Mouse (Mus musculus) stomach, embryonic 14.5 days (tissue): Measurements from ENCODE around the gene Ramp1. TPM values are rescaled to one million over a fixed set of nuclear protein-coding genes. Genes with fewer than 3 reads are reported as not detected.

ENCODE experiments used
- ATAC-seq: fragments of 200-750 bp; cut with Nextera tagmentation; 2 replicates; pipeline ENCODE4 v1.8.0; 2017; ENCODE audit warnings: low read depth, moderate TSS enrichment; ENCODE audit not compliant: insufficient number of reproducible peaks, insufficient read depth, low FRiP score
- H3K27ac ChIP-seq: fragments of 300-500 bp; sonication (generic); 2 replicates; pipeline ENCODE4 v1.5.1; 2014; ENCODE audit warnings: mild to moderate bottlenecking, low read length, moderate library complexity, mixed read lengths
- H3K27me3 ChIP-seq: fragments of 300-500 bp; sonication (generic); 2 replicates; pipeline ENCODE4 v1.6.1; 2014; ENCODE audit warnings: low read length, control low read depth, mixed read lengths; ENCODE audit not compliant: control insufficient read depth, insufficient read depth
- H3K36me3 ChIP-seq: fragments of 300-500 bp; sonication (generic); 2 replicates; pipeline ENCODE4 v1.6.1; 2014; ENCODE audit warnings: mild to moderate bottlenecking, control low read depth, low read length, moderate library complexity, mixed read lengths; ENCODE audit not compliant: control insufficient read depth, insufficient read depth
- H3K4me1 ChIP-seq: fragments of 300-500 bp; sonication (generic); 2 replicates; pipeline ENCODE4 v1.6.1; 2014; ENCODE audit warnings: low read length, control low read depth, mixed read lengths; ENCODE audit not compliant: control insufficient read depth, insufficient read depth
- H3K4me2 ChIP-seq: fragments of 300-500 bp; sonication (generic); replicated peaks from 2 replicates; pipeline ENCODE4 v1.6.1; 2014; ENCODE audit warnings: low read depth, low read length, control low read depth
- H3K4me3 ChIP-seq: fragments of 300-500 bp; sonication (generic); 2 replicates; pipeline ENCODE4 v1.5.1; 2014; ENCODE audit warnings: low read depth, low read length, control low read depth
- H3K9ac ChIP-seq: fragments of 300-500 bp; sonication (generic); replicated peaks from 2 replicates; pipeline ENCODE4 v1.6.1; 2014; ENCODE audit warnings: low read depth, mild to moderate bottlenecking, control low read depth, low read length, moderate library complexity, mixed read lengths
- H3K9me3 ChIP-seq: fragments of 300-500 bp; sonication (generic); 2 replicates; pipeline ENCODE4 v1.6.1; 2016; ENCODE audit warnings: low read depth, low read length, control low read depth; ENCODE audit not compliant: control insufficient read depth
- WGBS: fragments of 180-500 bp; shearing (Covaris S2); extraction: QIAGEN DNeasy Blood & Tissue Kit; methylation state at CpG from one replicate; pipeline ENCODE4 v1.1.7; 2014; 5-methylcytosine and 5-hydroxymethylcytosine counted together
- polyA plus RNA-seq: library from polyadenylated mRNA; unstranded; fragments of >200 nt; fragmentation: Nextera tagmentation; extraction: Ambion mirVana; gene quantifications from 2 replicates; pipeline ENCODE4 v1.2.1, GENCODE M21; 2014

The Ramp1 gene
- polyA plus RNA-seq, 1 experiment from 2014 or later, result 4.6 TPM

DNA sequence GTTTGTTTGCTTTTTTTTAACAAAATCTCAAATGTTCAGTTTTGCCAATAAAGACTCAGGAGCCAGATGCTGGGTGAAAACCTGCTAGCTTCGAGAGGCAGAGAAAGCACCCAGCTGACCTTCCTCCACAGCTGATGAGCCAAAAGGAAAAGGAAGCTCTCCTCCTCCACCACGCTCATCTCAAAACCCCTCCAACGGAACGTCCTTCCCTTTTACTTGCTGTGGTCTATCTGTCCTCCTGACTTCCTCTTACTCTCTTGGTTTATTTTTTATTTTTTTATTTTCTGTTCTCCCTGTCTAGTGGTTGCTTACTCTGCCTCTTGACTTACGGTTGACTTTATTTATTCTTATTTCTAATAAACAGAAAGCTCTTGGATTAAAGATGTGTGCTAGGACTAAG is 55.8 kb downstream of the Ramp1 start:
- ATAC-seq, result no peak
- Histone ChIP-seq H3K36me3 (no peaks in the 10 kb centered on the region), H3K4me3 (no peak overlapping the region), H3K9ac (no peak overlapping the region), H3K4me1 (no peaks in the 10 kb centered on the region), H3K27me3 (no peaks in the 10 kb centered on the region), H3K27ac (no peak overlapping the region), H3K4me2 (no peak overlapping the region), H3K9me3 (no peaks in the 10 kb centered on the region)
- WGBS, result 66% methylated on average over 5 of the region's 5 CpGs

DNA sequence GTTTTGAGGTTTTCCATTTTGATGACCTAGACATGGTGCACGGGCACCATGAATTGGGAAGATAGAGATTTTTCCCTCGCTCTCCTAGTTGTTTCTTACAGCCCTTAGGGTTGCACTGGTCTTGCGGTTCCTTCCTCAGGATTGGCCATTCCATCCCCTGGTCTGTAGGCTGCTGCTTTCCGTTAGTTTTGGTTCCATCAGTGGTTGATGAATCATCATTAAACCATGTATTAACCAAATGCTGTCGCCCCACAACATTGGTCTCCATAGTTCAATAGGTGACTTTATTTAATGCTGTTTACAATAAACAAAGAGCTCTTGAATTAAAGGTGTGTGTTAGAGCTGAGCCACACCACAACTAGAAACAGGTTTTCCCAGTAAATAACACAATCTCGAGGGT is 58.1 kb downstream of the Ramp1 start:
- Histone ChIP-seq H3K36me3 (no peaks in the 10 kb centered on the region), H3K9me3 (no peaks in the 10 kb centered on the region), H3K4me2 (no peak overlapping the region), H3K4me3 (no peak overlapping the region), H3K9ac (no peak overlapping the region), H3K4me1 (no peaks in the 10 kb centered on the region), H3K27ac (no peak overlapping the region), H3K27me3 (no peaks in the 10 kb centered on the region)
- WGBS, result 75% methylated on average over 6 of the region's 6 CpGs
- ATAC-seq, result no peak

DNA sequence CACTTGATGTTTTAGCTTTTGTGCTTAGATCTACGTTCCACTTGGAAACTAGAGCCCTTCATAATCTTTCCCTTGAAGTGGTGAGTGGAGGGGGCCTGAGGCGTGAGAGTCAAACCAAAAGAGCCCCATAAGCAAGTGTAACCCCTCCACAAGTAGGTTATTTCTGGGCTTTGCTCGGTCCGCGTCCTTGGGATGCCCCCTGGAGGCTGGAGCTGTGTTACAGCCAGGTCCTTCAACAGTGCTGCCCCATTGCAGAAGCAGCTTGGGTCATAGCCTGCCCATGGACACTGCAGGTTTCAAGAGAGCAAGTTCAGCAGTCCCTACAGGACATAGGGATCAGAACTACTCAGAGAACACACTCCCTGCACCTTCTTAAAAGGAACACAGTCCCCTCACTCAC is 59.5 kb downstream of the Ramp1 start:
- Histone ChIP-seq H3K4me2 (no peak overlapping the region), H3K27me3 (no peaks in the 10 kb centered on the region), H3K9ac (no peak overlapping the region), H3K4me3 (no peak overlapping the region), H3K4me1 (no peaks in the 10 kb centered on the region), H3K36me3 (no peaks in the 10 kb centered on the region), H3K9me3 (no peaks in the 10 kb centered on the region), H3K27ac (no peak overlapping the region)
- WGBS, result 18% methylated on average over 5 of the region's 5 CpGs
- ATAC-seq, result no peak

DNA sequence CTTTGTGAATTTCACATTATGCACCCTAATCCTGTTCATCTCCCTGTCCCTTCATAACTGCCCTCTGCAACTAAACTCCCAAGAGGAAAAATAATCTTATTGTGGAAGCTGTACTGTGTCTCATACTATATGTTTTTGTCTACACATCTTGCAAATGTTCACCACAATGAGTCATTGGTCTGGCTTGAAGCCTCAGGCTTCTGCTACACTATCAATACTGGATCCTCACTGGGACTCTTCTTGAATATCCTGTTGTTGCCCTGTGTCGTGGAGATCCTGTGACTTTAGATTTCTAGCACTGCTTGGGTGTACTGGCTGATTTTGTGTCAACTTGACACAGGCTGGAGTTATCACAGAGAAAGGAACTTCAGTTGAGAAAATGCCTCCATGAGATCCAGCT is 60.2 kb downstream of the Ramp1 start:
- Histone ChIP-seq H3K4me1 (no peaks in the 10 kb centered on the region), H3K27me3 (no peaks in the 10 kb centered on the region), H3K4me2 (no peak overlapping the region), H3K9ac (no peak overlapping the region), H3K9me3 (no peaks in the 10 kb centered on the region), H3K4me3 (no peak overlapping the region), H3K36me3 (no peaks in the 10 kb centered on the region), H3K27ac (no peak overlapping the region)
- WGBS, result 66% methylated on average over 1 of the region's 1 CpGs
- ATAC-seq, result no peak

- Histone ChIP-seq H3K4me1 (no peaks in the 10 kb centered on the region), H3K4me3 (no peak overlapping the region), H3K27me3 (no peaks in the 10 kb centered on the region), H3K9me3 (no peaks in the 10 kb centered on the region), H3K27ac (no peak overlapping the region), H3K9ac (no peak overlapping the region), H3K4me2 (no peak overlapping the region), H3K36me3 (no peaks in the 10 kb centered on the region)
- no peak for ATAC-seq
- 93% methylated on average over 1 of the region's 1 CpGs for WGBS
Observed at GRCm38 (mm10) chr1:91240685-91241084, 61.1 kb downstream of the Ramp1 start.

DNA sequence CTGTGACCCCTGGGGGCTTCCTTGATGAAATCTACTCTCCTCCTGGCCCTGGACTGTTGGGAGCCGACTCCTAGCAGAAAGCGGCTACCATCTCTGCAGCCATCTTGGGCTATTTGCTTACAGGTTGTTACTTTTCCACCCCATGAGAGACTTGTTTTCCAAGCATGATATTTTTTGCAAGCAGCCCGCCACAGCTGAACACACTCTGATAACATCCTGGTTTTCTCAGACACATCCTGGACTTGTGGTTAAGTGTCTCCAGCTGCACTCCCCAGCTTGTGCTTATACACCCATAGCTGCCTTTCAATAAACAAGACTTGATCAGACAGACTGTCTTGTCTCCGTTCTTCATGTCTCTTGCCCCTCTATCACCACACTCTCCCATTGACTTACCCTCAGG is 61.6 kb downstream of the Ramp1 start:
- 71% methylated on average over 4 of the region's 4 CpGs for WGBS
- H3K27ac ChIP-seq, result no peak overlapping the region
- no peaks in the 10 kb centered on the region for H3K9me3 ChIP-seq
- H3K4me2 ChIP-seq, result no peak overlapping the region
- H3K9ac ChIP-seq, result no peak overlapping the region
- no peaks in the 10 kb centered on the region for H3K27me3 ChIP-seq
- H3K4me1 ChIP-seq, result no peaks in the 10 kb centered on the region
- no peak for ATAC-seq
- no peak overlapping the region for H3K4me3 ChIP-seq
- H3K36me3 ChIP-seq, result no peaks in the 10 kb centered on the region

DNA sequence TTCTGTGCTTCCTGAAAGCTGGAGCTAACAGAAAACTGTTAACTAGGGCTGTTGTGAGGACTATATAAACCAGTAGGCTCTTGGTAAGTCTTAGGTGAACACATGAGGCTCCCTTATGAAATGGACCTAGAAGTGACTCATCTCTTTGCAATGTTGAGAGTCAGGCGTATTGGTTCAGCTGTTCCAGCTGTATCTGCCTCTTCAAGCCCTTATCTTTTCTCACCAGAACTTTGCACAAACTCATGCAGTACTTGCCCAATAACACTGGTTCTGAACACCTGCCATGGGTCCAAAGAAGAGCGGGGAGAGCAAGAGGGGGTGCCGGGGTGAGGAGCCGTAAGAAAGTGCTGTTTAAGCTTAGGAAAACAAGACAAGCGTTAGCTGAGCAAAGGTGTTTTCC is 68.6 kb downstream of the Ramp1 start:
- H3K4me1 ChIP-seq, result peaks cover 19% of the 10 kb centered on the region
- no peak for ATAC-seq
- no peak overlapping the region for H3K9ac ChIP-seq
- H3K27me3 ChIP-seq, result no peaks in the 10 kb centered on the region
- H3K4me2 ChIP-seq, result no peak overlapping the region
- H3K27ac ChIP-seq, result no peak overlapping the region
- H3K4me3 ChIP-seq, result no peak overlapping the region
- H3K36me3 ChIP-seq, result no peaks in the 10 kb centered on the region
- 87% methylated on average over 5 of the region's 5 CpGs for WGBS
- no peaks in the 10 kb centered on the region for H3K9me3 ChIP-seq

DNA sequence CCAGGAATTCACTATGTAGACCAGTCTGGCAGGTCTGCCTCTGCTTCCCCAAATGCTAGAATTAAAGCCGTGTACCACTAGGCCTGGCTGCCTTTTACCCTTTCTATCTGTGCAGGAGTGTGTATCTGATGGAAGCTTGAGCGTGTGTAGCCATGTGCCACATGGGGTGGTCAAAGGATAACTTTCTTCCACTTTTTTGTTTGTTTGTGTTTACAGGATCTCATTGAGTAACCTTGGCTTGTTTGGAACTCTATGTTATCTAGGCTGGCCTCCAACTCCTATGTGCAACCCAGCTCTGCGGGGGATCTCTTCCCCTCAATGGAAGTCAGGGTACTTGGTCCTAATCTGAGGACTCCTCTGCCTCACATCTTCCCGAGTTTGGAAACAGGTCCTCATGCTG is 69.3 kb downstream of the Ramp1 start:
- Histone ChIP-seq H3K27me3 (no peaks in the 10 kb centered on the region), H3K4me2 (peak overlapping the region; percentile 50; the same call in 1 of the 2 replicates), H3K4me3 (no peak overlapping the region), H3K27ac (no peak overlapping the region), H3K4me1 (peaks cover 26% of the 10 kb centered on the region), H3K9ac (no peak overlapping the region), H3K36me3 (no peaks in the 10 kb centered on the region), H3K9me3 (no peaks in the 10 kb centered on the region)
- WGBS, result 47% methylated on average over 4 of the region's 4 CpGs
- no peak for ATAC-seq

GRCm38 (mm10) chr1:91249564-91250414 is 70.2 kb downstream of the Ramp1 start, which contains the start of gene Ube2f:
TSS of gene Ube2f (plus strand) at chr1:91250304.
- peak within 1 kb of the TSS; percentile 77 for H3K4me2 ChIP-seq
- peak within 1 kb of the TSS; percentile 96 for H3K9ac ChIP-seq
- ATAC-seq, result peak; percentile 99
- peak within 1 kb of the TSS; percentile 99 for H3K4me3 ChIP-seq
- H3K36me3 ChIP-seq, result no peaks in the 10 kb centered on the region
- peaks cover 29% of the 10 kb centered on the region for H3K4me1 ChIP-seq
- WGBS, result under 1% methylated on average over 43 of the region's 43 CpGs
- H3K27me3 ChIP-seq, result no peaks in the 10 kb centered on the region
- no peaks in the 10 kb centered on the region for H3K9me3 ChIP-seq
- H3K27ac ChIP-seq, result peak within 1 kb of the TSS; percentile 82
